Mouse (Mus musculus) left cerebral cortex, adult 11 months (tissue): ENCODE results near the gene Olfr666.
"Not testable (repeated sequence)": the region's sequence is repeated elsewhere in the genome, so short reads cannot be mapped to it uniquely, and the experiment has no call there.

Experiments
- DNase-seq: peaks from one replicate; pipeline ENCODE4 v3.0.0; 2022; ENCODE audit warnings: low spot score

Olfr666 gene

GRCm38 (mm10) chr7:104895852-104896251 is at the start of gene Olfr666:
Gene Olfr666 (minus strand): TSS chr7:104895952.
- no peak for DNase-seq

DNA sequence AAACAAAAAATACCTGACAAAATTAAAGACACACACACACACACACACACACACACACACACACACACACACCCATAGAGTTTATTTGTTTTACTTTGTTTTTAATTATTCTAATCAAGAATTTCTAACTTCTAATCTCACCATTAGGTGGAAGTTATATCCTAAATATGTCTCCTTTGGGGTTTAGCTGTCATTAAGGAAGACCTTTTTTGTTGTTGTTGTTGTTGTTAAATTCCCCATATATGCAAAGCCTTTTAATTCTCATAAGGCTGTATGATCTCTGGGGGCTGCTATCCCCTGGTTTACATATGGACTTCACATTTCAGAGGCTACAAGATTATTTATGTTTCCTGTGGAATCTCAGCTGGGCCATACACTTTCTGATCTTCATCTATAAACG is 38.2 kb upstream of the Olfr666 start, which contains the start of gene Olfr669:
Gene Olfr669 (plus strand): TSS at position 301 of the 400 bp plus-strand sequence.
- no peak for DNase-seq

DNA sequence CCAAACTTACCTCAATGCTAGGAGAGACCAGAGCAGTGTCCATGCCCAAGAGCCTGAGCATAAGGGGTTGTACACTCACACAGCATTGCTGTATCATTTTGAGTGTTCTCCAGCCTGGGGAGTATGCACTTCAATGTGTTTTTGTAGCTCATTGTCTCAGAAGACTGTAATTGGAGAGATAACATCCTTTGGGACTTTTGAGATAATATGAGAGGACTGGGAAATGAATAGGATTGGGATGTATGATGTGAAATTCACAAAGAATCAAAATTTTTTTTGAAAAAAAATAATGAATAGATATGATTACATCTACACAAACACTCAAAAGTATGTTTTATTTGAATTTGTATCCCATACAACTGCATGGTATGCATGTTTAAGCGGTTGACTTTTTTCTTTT is 32.2 kb upstream of the Olfr666 start, which contains the start of gene Olfr668:
Gene Olfr668 (minus strand): TSS at position 101 of the 400 bp plus-strand sequence.
- DNase-seq = no peak

GRCm38 (mm10) chr7:104921382-104921781 is 25.6 kb upstream of the Olfr666 start, which contains the start of gene Olfr667:
Gene Olfr667 (minus strand): TSS chr7:104921482.
- DNase-seq = no peak

DNA sequence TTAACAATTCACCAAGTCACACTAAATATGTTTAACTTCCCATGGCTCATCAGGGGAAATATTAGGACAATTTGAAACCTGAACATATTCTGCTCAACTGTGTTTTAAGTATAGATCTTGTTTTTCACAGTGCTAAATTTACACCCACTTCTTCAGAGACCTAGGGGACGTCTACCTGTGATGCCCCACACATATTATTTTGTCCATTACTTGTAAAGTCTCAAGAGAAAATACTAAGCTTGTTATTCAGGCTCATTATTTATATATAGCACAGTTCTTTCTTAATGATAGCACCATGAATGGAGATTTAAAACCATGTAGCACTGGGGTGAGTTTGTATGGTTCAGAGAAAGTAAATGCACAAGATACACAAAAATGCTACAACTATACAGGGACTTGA is 18.0 kb downstream of the Olfr666 start, which contains the start of gene Olfr665:
Gene Olfr665 (plus strand): TSS at position 301 of the 400 bp plus-strand sequence.
- no peak for DNase-seq

- no peak for DNase-seq
Measured at GRCm38 (mm10) chr7:104861381-104861780, 34.4 kb downstream of the Olfr666 start.

DNA sequence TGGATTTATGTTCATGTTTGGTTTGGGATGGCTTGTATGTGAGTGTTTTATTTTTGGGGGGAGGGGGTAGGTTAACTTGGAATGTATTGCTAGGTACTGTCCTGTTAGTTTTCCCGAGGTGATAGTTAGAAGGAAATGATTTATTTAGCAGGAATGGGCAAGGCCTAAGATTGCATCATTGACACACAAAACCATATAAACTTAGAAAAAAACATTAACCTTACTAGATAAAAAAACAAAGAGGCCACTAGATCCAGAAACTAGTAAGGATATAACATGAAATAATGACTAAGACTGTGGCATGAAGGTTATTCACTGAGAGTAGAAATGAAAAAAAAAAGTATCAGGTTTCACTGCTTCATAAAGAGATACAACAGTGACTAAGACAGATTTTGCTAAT is 38.1 kb downstream of the Olfr666 start:
- no peak for DNase-seq

DNA sequence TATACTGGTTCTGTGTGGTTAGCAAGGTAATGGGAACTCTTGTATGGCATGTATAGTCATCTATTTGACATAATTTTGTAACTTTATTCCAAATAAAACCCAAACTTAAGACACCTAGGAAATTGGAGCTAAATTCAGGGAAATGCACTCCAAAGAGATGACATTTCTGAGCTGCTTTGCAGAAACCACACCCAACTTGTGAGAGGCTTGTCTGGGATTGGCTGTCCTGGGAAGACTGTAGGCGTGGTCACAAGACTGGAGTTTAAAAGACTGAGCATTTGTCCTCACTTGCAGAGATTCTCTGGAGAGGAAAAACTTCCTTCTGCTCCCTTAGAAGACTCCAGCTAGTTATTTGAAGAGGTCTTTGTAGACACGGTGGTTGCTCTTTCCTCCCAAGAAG is 39.0 kb downstream of the Olfr666 start, which contains the start of gene Usp17la:
Gene Usp17la (plus strand): TSS at position 301 of the 400 bp plus-strand sequence.
- not testable (repeated sequence) for DNase-seq

DNA sequence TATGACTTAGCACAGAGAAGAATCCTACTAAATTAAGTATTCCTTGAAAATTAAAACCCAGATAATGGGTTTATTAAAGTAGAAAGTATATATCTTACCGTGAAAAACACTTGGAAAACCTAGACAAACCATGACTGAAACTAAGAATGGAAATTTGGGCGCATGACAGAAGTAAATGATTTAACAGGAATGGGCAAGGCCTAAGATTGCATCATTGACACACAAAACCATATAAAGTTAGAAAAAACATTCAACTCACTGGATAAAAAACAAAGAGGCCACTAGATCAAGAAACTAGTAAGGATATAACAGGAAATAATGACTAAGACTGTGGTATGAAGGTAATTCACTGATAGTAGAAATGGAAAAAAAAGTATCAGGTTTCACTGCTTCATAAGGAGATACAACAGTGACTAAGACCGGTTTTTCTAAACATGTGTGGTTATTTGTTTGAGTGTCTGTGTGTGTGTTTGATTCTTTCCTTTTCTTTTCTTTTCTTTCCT is 40.5 kb downstream of the Olfr666 start:
- no peak for DNase-seq

DNA sequence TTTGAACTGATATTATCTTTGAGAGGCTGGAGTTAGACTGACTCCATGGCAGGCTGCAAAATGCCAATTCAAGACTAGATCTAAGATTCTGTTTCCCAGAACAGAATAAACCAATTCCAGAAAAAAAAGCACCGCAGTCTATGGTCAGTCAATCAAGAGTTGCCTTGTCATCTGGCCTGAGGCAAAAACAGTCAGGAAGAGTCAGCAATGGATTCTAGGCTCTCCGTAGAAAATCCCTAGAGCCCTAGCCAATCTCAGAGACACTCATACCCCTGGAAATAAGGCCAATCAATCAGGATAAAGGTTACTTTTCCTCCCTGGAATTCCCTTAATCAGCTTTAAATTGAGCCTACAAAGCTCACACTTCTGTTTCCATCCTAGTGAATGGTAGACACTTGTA is 44.2 kb downstream of the Olfr666 start:
- not testable (repeated sequence) for DNase-seq

DNA sequence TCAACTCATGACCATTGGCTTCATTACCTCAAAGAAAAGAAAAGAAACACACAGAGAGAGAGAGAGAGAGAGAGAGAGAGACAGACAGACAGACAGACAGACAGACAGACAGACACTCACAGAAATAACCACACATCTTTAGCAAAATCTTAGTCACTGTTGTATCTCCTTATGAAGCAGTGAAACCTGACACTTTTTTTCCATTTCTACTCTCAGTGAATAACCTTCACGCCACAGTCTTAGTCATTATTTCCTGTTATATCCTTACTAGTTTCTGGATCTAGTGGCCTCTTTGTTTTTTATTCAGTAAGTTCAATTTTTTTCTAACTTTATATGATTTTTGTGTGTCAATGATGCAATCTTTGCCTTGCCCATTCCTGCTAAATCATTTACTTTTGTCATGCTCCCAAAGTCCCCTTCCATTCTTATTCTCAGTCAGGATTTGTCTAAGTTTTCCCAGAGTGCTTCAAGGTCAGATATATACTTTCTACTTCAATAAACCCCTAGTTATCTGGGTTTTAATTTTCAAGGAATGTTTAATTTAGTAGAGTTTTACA is 51.9 kb downstream of the Olfr666 start:
- no peak for DNase-seq

DNA sequence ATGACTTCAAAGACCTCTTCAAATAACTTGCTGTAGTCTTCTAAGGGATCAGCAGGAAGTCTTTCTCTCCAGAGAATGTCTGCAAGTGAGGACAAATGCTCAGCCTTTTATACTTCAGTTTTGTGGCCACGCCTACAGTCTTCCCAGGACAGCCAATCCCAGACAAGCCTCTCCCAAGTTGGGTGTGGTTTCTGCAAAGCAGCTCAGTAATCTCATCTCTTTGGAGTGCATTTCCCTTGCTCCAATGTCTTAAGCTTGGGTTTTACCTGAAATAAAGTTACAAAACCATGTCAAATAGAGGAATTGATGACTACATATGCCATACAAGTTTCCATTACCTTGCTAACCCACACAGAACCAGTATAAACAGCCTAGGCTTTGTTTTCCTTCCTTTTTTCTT is 53.2 kb downstream of the Olfr666 start, which contains the start of gene Usp17lb:
Gene Usp17lb (minus strand): TSS at position 101 of the 400 bp plus-strand sequence.
- DNase-seq = no peak
